Mouse (Mus musculus): ENCODE data around the gene Serpina11.

DNA sequence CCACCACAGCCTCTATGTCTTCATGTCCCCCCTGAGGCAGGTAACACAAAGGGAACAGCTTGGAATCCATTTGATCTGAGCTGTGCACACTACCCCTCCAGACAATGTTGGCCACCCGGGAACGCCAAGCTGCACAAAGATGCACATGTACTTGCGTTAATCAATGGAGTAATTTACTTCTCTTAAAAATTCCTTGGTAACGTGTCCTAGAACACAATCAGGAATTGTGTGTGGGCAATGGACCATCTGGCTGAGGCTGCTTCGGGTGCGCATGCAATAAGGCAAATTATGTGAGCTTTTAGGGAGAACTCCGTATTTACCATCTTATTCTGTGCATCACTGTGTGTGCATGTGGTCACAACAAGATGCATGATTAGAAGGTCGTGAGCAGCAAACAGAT, 9.9 kb upstream of the Serpina11 start:
- TF ChIP-seq GATA1 (IDR thresholded peaks at IDR 0.05; ENCODE audit: borderline replicate concordance, low read length) (no peak), FLI1 (IDR thresholded peaks at IDR 0.05; ENCODE audit: low read length) (no peak)

All from megakaryocyte, embryonic 14.5 days (primary cell).